Mouse (Mus musculus) telencephalon, adult 2 months (tissue): Measurements from ENCODE around the gene Trpm8.

Source experiments
- DNase-seq: peaks from one replicate; pipeline ENCODE4 v3.0.0-alpha.2; 2011; ENCODE audit warnings: low read depth, low spot score

The Trpm8 gene

DNA sequence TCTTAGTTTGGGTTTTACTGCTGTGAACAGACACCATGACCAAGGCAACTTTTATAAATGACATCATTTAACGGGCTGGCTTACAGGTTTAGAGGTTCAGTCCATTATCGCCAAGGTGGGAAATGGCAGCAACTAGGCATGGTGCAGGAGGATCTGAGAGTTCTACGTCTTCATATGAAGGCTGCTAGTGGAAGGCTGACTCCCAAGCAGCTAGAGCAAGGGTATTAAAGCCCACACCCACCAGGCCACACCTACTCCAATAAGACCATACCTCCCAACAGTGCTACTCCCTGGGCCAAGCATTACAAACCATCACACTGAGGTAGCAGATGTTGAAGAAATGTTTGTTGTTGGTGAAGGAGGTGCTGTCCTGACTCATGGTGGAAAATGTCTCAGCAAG, 78.2 kb downstream of the Trpm8 start:
- DNase-seq: no peak

- no peak for DNase-seq
Measured at GRCm38 (mm10) chr1:88356616-88357015, 79.2 kb downstream of the Trpm8 start.

- peak; percentile 69 for DNase-seq
Measured at GRCm38 (mm10) chr1:88357458-88358090, 80.1 kb downstream of the Trpm8 start.

- no peak for DNase-seq
Measured at GRCm38 (mm10) chr1:88358102-88358654, 80.7 kb downstream of the Trpm8 start.

DNA sequence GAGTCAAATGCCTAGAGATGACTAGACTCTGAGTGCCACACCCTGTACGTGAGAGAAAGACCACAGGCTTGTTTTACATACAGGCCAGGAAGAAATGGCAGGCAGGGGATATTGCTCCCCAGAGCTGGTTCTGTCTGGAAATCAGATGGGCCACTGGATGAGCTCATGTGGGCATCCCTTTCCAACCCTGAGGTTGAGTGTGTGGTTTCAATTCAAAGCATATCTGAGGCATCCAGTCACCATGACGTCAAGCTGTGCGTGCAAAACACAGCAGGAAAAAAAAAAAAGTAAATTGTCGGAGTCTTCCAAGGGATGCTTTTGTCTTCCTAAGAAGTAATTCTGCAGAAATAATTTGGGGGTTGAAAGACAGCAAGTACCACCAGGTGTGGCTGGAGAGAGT, 83.6 kb downstream of the Trpm8 start:
- no peak for DNase-seq

- no peak for DNase-seq
Measured at GRCm38 (mm10) chr1:88366881-88367644, 89.6 kb downstream of the Trpm8 start.

DNA sequence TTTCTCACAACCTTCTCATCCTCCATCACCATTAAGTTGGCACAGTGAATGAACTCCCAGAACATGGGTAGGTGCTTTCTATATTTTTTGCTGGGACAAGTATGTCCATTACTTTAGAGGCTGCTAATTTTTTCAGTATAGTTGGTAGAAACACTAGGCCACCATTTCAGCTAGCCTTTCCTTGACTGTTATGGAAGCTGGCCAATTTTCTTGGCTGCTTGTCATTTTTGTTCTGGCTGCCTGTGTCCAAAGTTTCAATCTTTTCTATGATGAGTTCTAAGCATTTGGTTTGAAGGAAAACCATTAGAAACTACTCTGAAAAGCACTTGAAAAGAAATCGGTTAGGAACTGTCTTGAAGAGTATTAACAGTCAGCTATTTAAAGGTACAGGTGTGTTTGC, 101.0 kb downstream of the Trpm8 start:
- DNase-seq: no peak

- no peak for DNase-seq
Measured at GRCm38 (mm10) chr1:88391632-88392031, 114.2 kb downstream of the Trpm8 start.

GRCm38 (mm10) chr1:88393321-88393720, 115.9 kb downstream of the Trpm8 start:
- no peak for DNase-seq

- no peak for DNase-seq
Measured at GRCm38 (mm10) chr1:88403378-88403777, 125.9 kb downstream of the Trpm8 start.

DNA sequence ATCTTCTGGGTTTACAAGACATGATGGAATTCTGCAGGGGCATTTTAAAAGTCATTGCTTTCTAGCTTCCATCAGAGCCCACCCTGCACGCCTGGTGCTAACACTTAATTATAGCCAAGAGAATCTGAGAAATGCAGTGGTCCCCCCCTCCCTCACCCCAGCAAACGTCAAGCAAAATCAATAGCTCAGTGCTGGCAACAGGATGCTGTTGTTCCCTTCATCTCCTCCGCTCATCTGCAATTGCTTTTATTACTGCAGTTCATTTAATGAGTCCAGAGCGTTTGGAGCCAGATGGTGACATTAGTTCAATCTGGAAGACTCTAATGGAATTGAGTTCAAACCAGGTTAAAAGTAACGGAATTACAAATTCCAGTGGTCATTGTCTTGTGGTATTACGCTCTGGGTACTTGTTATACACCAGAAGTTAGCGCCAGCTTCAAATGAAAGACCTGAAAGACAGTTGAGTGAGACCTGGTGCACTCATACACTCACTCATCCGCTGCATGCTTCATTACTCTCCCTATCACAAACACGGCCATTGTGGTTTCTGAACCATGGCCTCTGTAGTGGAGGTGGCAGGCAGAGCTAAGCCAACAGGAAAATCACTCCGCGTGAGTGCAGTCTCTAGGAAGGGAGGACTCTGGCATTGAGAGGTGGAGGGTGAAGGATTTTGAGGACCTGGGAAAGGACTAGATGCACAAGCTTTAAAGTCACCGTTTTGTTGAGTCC, 128.8 kb downstream of the Trpm8 start:
- no peak for DNase-seq

GRCm38 (mm10) chr1:88406807-88407198, 129.3 kb downstream of the Trpm8 start, which contains the start of gene Spp2:
Gene Spp2, plus strand, starts transcription at chr1:88406961.
- no peak for DNase-seq

DNA sequence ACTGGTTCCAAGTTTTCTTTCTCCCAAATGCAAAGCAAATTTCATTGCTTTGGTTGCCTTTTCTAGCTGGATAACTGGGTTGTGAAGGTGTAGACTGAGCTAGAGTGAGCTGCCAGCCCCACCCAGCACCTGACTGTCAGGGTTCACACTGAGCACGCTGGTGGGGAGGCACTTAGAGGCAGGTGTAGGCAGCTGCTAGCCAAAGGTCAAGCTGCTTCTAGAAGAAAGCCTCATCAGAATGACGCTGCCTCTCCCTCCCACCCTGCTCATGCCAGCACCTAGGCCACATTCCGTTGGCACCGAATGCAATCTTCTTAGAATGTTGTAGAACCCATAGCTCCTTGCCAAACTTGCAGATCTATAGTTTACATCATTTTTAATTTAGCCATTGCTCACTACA, 130.9 kb downstream of the Trpm8 start:
- DNase-seq: no peak

DNA sequence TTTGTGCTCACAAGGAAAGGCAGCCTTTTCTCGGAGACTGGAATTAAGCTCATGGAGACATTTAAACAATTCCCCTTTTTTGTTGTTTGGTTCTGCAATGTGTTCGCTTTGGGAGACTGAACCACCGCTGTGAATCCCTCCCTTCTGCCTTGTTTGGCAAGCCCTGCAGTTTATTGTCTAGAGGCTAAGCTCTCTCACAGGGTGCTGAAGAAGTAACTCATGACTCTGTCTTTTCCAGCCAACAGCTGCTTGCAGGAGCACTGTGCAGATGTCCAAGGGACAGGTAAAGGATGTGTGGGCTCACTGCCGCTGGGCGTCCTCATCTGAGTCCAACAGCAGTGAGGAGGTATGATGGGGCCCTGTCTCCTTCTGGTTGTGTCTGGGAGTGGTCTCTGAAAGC, 134.6 kb downstream of the Trpm8 start:
- no peak for DNase-seq

GRCm38 (mm10) chr1:88418943-88419342, 141.5 kb downstream of the Trpm8 start:
- DNase-seq: no peak

GRCm38 (mm10) chr1:88422045-88422444, 144.6 kb downstream of the Trpm8 start:
- DNase-seq: no peak

- DNase-seq: no peak
Measured at GRCm38 (mm10) chr1:88422846-88423395, 145.5 kb downstream of the Trpm8 start.

DNA sequence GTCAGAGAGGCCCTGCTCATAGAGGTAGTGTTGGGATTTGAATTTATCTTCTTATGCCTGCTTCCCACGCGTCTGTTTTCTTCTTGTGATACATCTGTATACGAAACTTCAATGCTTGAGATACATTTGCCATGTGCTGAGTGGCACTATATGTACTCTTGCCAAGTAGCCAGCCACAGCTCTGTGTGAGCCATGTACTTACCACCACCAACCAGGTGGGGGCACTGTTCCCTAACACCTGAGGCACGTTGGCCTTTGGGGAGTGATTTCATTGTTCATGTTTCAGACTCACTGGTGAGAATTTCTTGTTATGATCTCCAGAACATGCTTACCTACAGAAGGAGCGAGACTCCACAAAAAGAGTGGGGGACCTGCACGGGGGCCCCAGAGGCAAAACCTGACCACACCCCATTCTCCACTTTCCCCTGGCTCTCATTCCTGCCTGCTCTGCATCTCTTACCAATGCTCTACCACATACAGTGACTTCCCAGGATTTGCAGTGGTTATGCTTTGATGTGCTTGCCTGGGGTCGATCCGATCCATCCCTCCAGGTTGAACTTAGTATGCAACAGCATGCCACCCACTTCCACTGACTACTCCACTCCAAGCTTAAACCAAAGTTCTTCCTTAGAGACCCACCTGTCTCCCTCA, 147.3 kb downstream of the Trpm8 start:
- DNase-seq: no peak

- no peak for DNase-seq
Measured at GRCm38 (mm10) chr1:88427987-88428741, 150.7 kb downstream of the Trpm8 start.

DNA sequence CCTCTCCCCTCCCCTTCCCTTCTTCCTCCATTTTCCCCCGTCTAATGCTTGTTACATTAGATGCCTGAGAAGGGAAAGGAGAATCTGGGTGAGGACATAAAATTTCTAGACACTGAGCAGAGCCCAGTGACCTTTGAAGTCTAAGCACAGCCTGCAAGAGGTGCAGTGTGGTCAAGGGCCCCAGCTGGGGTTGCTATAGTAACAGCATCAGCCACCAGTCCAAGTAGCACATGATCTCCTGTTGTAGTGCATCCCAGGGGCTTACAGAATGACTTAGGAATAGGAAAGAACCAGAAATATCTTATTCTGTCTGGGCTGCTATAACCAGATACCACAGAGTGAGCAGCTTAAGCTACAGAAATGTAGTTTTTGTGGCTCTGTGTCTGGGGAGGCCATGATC, 152.0 kb downstream of the Trpm8 start:
- DNase-seq: no peak

- DNase-seq: no peak
Measured at GRCm38 (mm10) chr1:88431262-88431661, 153.8 kb downstream of the Trpm8 start.
